ENCODE assay signal across 10 mouse cellular contexts in genomic region chr3:120886063-120886841, GRCm38 (mm10).
A peak's percentile ranks its signal among the peaks of the same experiment; 100 is the strongest.
DNase-seq lines count a peak whose midpoint lies in the region; ATAC-seq lines count a peak whose summit lies in the region.
"Had no signal": no experiment of that assay in that cellular context is flagged by ENCODE, and none has a peak within 500 bp of the region (broad histone marks: within the 10 kb centered on the region; RNA-seq: fewer than 3 reads in every experiment).

No protein-coding gene starts in this region.

- DNase-seq in heart, adult 11 months: peak; percentile 85
- no peak for DNase-seq in heart, adult 18-20 months
- DNase-seq in brain, adult 2 months (ENCODE audit: low read depth, low spot score): peak; percentile 92
- DNase-seq in forebrain, embryonic 14.5 days (ENCODE audit: low spot score): peak; percentile 68
- DNase-seq in left cerebral cortex, adult 9 months (ENCODE audit: low spot score in 2 of 2): peak; percentile 67 to 84
- no peak for DNase-seq in thymus, postnatal 36 days
- DNase-seq: adrenal gland, adult 2 months had no signal

- 0 out of 2 replicates have a peak overlapping the region, but pooled peaks have one; percentile 3 for H3K4me2 ChIP-seq in forebrain, embryonic 14.5 days (ENCODE audit: low read length)
- no peak overlapping the region for H3K4me2 ChIP-seq in neural tube, embryonic 15.5 days

- H3K4me1 ChIP-seq in forebrain, embryonic 14.5 days (ENCODE audit: control insufficient read depth, insufficient read depth, low read length): no peaks in the 10 kb centered on the region; the same call in 1 of the 2 replicates
- peaks cover 5% of the 10 kb centered on the region for H3K4me1 ChIP-seq in neural tube, embryonic 15.5 days

- peak overlapping the region; percentile 30; the same call in 1 of the 2 replicates for H3K27ac ChIP-seq in forebrain, embryonic 14.5 days (ENCODE audit: low read depth, low read length)
- no peak overlapping the region for H3K27ac ChIP-seq in neural tube, embryonic 15.5 days (replicated peaks)

- no peaks in the 10 kb centered on the region for H3K9me3 ChIP-seq in forebrain, embryonic 14.5 days (replicated peaks; ENCODE audit: control insufficient read depth, low read length)
- no peaks in the 10 kb centered on the region for H3K9me3 ChIP-seq in neural tube, embryonic 15.5 days (replicated peaks)

- H3K4me3 ChIP-seq in forebrain, embryonic 14.5 days (ENCODE audit: low read depth, low read length): no peak overlapping the region
- no peak overlapping the region for H3K4me3 ChIP-seq in neural tube, embryonic 15.5 days (replicated peaks)

- no peaks in the 10 kb centered on the region for H3K36me3 ChIP-seq in forebrain, embryonic 14.5 days (ENCODE audit: control insufficient read depth, insufficient read depth, low read length)
- no peaks in the 10 kb centered on the region for H3K36me3 ChIP-seq in neural tube, embryonic 15.5 days

- ATAC-seq in forebrain, embryonic 14.5 days: peak; percentile 67
- no peak for ATAC-seq in megakaryocyte progenitor cell, adult 5-6 weeks (replicated peaks; ENCODE audit: poor library complexity)
- no peak for ATAC-seq in neural tube, embryonic 15.5 days (ENCODE audit: low FRiP score)
- ATAC-seq: CD4-positive, CD25-positive, alpha-beta regulatory T cell, adult 4 months had no signal

- no peaks in the 10 kb centered on the region for H3K27me3 ChIP-seq in forebrain, embryonic 14.5 days (replicated peaks; ENCODE audit: control insufficient read depth, insufficient read depth, low read length)
- no peaks in the 10 kb centered on the region for H3K27me3 ChIP-seq in neural tube, embryonic 15.5 days (replicated peaks)

- WGBS in forebrain, embryonic 14.5 days: 64% methylated on average over 20 of the region's 20 CpGs
- 76% methylated on average over 20 of the region's 20 CpGs for WGBS in neural tube, embryonic 15.5 days

- H3K9ac ChIP-seq in forebrain, embryonic 14.5 days (ENCODE audit: low read length): no peak overlapping the region
- no peak overlapping the region for H3K9ac ChIP-seq in neural tube, embryonic 15.5 days (replicated peaks)

Comparison
In these comparisons a context has a peak if more than half of its experiments do, and no peak if none do; other contexts are left out.
1. DNase-seq: peak in heart, adult 11 months (single experiment), brain, adult 2 months (single experiment), forebrain, embryonic 14.5 days (single experiment) and left cerebral cortex, adult 9 months (2 of 2); none in heart, adult 18-20 months (0 of 2) and thymus, postnatal 36 days (0 of 2).